Mouse (Mus musculus): ENCODE measurements around the gene Mob1b.
A peak's percentile ranks its signal among the peaks of the same experiment; 100 is the strongest.
"Not testable (repeated sequence)": the region's sequence is repeated elsewhere in the genome, so short reads cannot be mapped to it uniquely, and the experiment has no call there.

Mob1b gene

GRCm38 (mm10) chr5:88702041-88702440 lies 18.6 kb upstream of the Mob1b start:
- no peak for DNase-seq (ENCODE audit: low read depth)

- no peak for DNase-seq (ENCODE audit: low read depth)
Observed at GRCm38 (mm10) chr5:88703551-88703950, 17.1 kb upstream of the Mob1b start.

- no peak for DNase-seq (ENCODE audit: low read depth)
Observed at GRCm38 (mm10) chr5:88711128-88711527, 9.5 kb upstream of the Mob1b start.

- no peak for DNase-seq (ENCODE audit: low read depth)
Observed at GRCm38 (mm10) chr5:88711618-88712224, 8.9 kb upstream of the Mob1b start.

- no peak for DNase-seq (ENCODE audit: low read depth)
Observed at GRCm38 (mm10) chr5:88712328-88712727, 8.3 kb upstream of the Mob1b start.

GRCm38 (mm10) chr5:88716983-88717382 lies 3.7 kb upstream of the Mob1b start:
- DNase-seq (ENCODE audit: low read depth), result no peak

- no peak for DNase-seq (ENCODE audit: low read depth)
Observed at GRCm38 (mm10) chr5:88721003-88721475, 384 bp downstream of the Mob1b start.

GRCm38 (mm10) chr5:88721565-88722212 lies 1.0 kb downstream of the Mob1b start:
- DNase-seq (ENCODE audit: low read depth), result no peak

- DNase-seq (ENCODE audit: low read depth), result no peak
Observed at GRCm38 (mm10) chr5:88722213-88722600, 1.6 kb downstream of the Mob1b start.

GRCm38 (mm10) chr5:88724030-88724429 lies 3.4 kb downstream of the Mob1b start:
- DNase-seq (ENCODE audit: low read depth), result peak; percentile 68

GRCm38 (mm10) chr5:88727593-88728144 lies 7.0 kb downstream of the Mob1b start:
- DNase-seq (ENCODE audit: low read depth), result no peak

GRCm38 (mm10) chr5:88734786-88735185 lies 14.1 kb downstream of the Mob1b start:
- DNase-seq (ENCODE audit: low read depth), result no peak

GRCm38 (mm10) chr5:88741065-88741464 lies 20.4 kb downstream of the Mob1b start:
- not testable (repeated sequence) for DNase-seq (ENCODE audit: low read depth)

GRCm38 (mm10) chr5:88747774-88748173 lies 27.1 kb downstream of the Mob1b start:
- DNase-seq (ENCODE audit: low read depth), result no peak

GRCm38 (mm10) chr5:88753199-88753598 lies 32.5 kb downstream of the Mob1b start:
- no peak for DNase-seq (ENCODE audit: low read depth)

- no peak for DNase-seq (ENCODE audit: low read depth)
Observed at GRCm38 (mm10) chr5:88762611-88763010, 42.0 kb downstream of the Mob1b start.

GRCm38 (mm10) chr5:88764430-88764986 lies 43.9 kb downstream of the Mob1b start:
- DNase-seq (ENCODE audit: low read depth), result no peak

GRCm38 (mm10) chr5:88764987-88765481 lies 44.4 kb downstream of the Mob1b start, which contains the start of gene Dck:
Gene Dck (plus strand): TSS chr5:88764996.
- peak; percentile 98 for DNase-seq (ENCODE audit: low read depth)

- peak; percentile 5 for DNase-seq (ENCODE audit: low read depth)
Observed at GRCm38 (mm10) chr5:88765587-88765986, 44.9 kb downstream of the Mob1b start.

GRCm38 (mm10) chr5:88766121-88766520 lies 45.5 kb downstream of the Mob1b start:
- DNase-seq (ENCODE audit: low read depth), result peak; percentile 11

GRCm38 (mm10) chr5:88766863-88767262 lies 46.2 kb downstream of the Mob1b start:
- peak; percentile 19 for DNase-seq (ENCODE audit: low read depth)

- DNase-seq (ENCODE audit: low read depth), result peak; percentile 58
Observed at GRCm38 (mm10) chr5:88768201-88768600, 47.5 kb downstream of the Mob1b start.

Data from c-Kit-positive CD71-positive TER-119-negative erythroid progenitor cells, embryonic 14.5 days (primary cell).